Mouse (Mus musculus) midbrain, embryonic 16.5 days (tissue): Measurements from ENCODE around the gene Morn3. TPM values are rescaled to one million over a fixed set of nuclear protein-coding genes. Genes with fewer than 3 reads are reported as not detected.

ENCODE experiments used
- ATAC-seq: fragments of 200-750 bp; cut with Nextera tagmentation; 2 replicates; pipeline ENCODE4 v1.8.0; 2017; ENCODE audit warnings: moderate TSS enrichment
- H3K27ac ChIP-seq: fragments of 300-500 bp; sonication (generic); 2 replicates; pipeline ENCODE4 v1.5.1; 2014; ENCODE audit warnings: mild to moderate bottlenecking, low read length, mixed read lengths
- H3K27me3 ChIP-seq: fragments of 300-500 bp; sonication (generic); 2 replicates; pipeline ENCODE4 v1.6.1; 2014; ENCODE audit warnings: low read depth, low read length, mixed read lengths; ENCODE audit not compliant: control insufficient read depth, insufficient read depth
- H3K36me3 ChIP-seq: fragments of 300-500 bp; sonication (generic); 2 replicates; pipeline ENCODE4 v1.6.1; 2014; ENCODE audit warnings: mild to moderate bottlenecking, low read length, moderate library complexity, mixed read lengths; ENCODE audit not compliant: control insufficient read depth, insufficient read depth
- H3K4me1 ChIP-seq: fragments of 300-500 bp; sonication (generic); 2 replicates; pipeline ENCODE4 v1.6.1; 2014; ENCODE audit warnings: mild to moderate bottlenecking, low read length, mixed read lengths; ENCODE audit not compliant: control insufficient read depth, insufficient read depth
- H3K4me2 ChIP-seq: fragments of 300-500 bp; sonication (generic); 2 replicates; pipeline ENCODE4 v1.6.1; 2014; ENCODE audit warnings: mild to moderate bottlenecking, low read length, mixed read lengths
- H3K4me3 ChIP-seq: fragments of 300-500 bp; sonication (generic); 2 replicates; pipeline ENCODE4 v1.5.1; 2014; ENCODE audit warnings: low read depth, mild to moderate bottlenecking, low read length, moderate library complexity, mixed read lengths
- H3K9ac ChIP-seq: fragments of 300-500 bp; sonication (generic); 2 replicates; pipeline ENCODE4 v1.6.1; 2014; ENCODE audit warnings: low read depth, low read length, mixed read lengths
- H3K9me3 ChIP-seq: fragments of 300-500 bp; sonication (generic); replicated peaks from 2 replicates; pipeline ENCODE4 v1.6.1; 2014; ENCODE audit warnings: mild to moderate bottlenecking, low read length, mixed read lengths; ENCODE audit not compliant: control insufficient read depth, poor library complexity, severe bottlenecking
- WGBS: fragments of 180-500 bp; shearing (Covaris S2); extraction: QIAGEN DNeasy Blood & Tissue Kit; methylation state at CpG from one replicate; pipeline ENCODE4 v1.1.7; 2014; 5-methylcytosine and 5-hydroxymethylcytosine counted together
- polyA plus RNA-seq: library from polyadenylated mRNA; unstranded; fragments of >200 nt; fragmentation: Nextera tagmentation; extraction: Ambion mirVana; gene quantifications from 2 replicates; pipeline ENCODE4 v1.2.1, GENCODE M21; 2015

The Morn3 gene
- polyA plus RNA-seq = 0.62 and 1.7 TPM in 2 replicates

DNA sequence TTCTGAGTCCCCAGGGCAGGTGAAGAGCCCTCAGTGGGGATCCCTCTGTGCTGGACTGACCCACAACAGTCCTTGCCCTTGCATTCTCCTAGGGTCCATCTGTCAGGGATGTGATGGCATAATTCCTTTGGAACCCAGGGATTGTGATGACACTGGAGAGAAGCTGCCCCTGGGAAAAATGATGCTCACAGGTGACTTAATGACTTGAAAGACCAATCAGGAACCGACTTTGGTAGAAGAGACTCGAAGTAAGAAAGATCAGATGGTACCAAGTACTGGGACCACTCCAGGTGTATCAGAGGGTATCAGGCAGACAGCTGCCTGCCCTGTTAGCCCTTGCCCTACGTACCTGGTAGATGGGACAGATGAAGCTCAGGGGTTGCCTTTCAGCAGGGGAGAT is at the start of gene Morn3:
Gene Morn3 (minus strand): TSS at position 101 of the 400 bp plus-strand sequence.
- Histone ChIP-seq H3K9ac (no peak within 1 kb of the TSS), H3K27me3 (no peaks in the 10 kb centered on the region), H3K4me3 (no peak within 1 kb of the TSS), H3K4me2 (no peak within 1 kb of the TSS), H3K27ac (no peak within 1 kb of the TSS), H3K9me3 (no peaks in the 10 kb centered on the region), H3K36me3 (no peaks in the 10 kb centered on the region), H3K4me1 (peaks cover 3% of the 10 kb centered on the region; the same call in 1 of the 2 replicates)
- ATAC-seq = no peak
- whole genome bisulfite sequencing = 85% methylated on average over 3 of the region's 3 CpGs

DNA sequence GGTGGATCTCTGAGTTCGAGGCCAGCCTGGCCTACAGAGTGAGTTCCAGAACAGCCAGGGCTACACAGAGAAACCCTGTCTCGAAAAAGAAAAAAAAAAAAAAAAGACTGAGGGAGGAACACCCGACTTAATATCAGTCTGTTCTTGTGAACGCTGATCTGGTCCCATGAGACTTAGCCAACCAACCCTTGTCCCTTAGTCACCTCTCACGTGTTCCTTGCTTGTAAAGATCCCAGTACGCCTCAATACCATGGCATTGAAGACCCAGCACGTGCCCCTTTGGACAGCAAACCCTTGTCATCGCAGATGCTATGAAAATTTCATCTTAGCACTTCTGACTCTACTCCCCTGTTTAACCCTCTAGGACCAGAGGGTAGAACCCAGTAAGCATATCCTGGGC is 49.5 kb upstream of the Morn3 start:
- no peaks in the 10 kb centered on the region for H3K9me3 ChIP-seq
- no peak overlapping the region for H3K9ac ChIP-seq
- no peak overlapping the region for H3K4me3 ChIP-seq
- H3K36me3 ChIP-seq = peaks cover 10% of the 10 kb centered on the region
- 92% methylated on average over 8 of the region's 8 CpGs for WGBS
- H3K4me1 ChIP-seq = no peaks in the 10 kb centered on the region
- no peak for ATAC-seq
- no peaks in the 10 kb centered on the region for H3K27me3 ChIP-seq
- no peak overlapping the region for H3K27ac ChIP-seq
- no peak overlapping the region for H3K4me2 ChIP-seq

DNA sequence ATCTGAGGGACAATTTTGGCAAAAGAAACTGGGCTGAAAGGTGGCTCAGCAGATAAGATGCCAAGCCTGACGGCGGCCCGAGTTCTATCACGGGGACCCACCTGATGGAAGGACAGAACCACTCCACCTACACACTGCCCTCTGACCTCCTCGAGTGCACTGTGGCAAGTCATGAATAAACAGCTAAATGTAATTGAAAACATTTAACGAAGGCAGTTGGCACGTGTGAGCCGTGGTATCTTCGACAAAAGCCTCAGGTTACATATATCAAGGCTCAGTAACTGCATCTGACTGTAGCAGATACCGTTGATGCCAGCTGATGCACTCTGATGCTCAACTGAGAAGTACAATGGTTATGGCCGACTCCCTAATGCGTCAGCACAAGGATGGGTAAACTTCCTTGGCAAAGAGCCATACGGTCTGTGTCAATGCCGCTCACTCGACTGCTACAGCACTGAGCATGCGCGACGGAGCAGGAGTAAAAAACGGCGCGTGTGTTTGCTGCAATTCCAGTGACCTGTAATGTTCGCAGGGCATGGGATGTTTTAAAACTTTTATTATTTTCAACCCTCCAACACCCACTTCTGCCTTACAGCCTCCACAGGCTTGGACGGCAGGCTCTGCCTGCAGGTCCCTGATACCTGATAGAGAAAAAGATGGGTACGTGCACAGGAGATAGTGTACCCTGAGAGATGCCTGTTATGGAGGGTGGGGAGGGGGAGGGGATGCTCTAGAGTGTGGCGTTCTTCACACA is 47.6 kb upstream of the Morn3 start:
- no peaks in the 10 kb centered on the region for H3K4me1 ChIP-seq
- no peak overlapping the region for H3K9ac ChIP-seq
- no peak overlapping the region for H3K27ac ChIP-seq
- H3K9me3 ChIP-seq = no peaks in the 10 kb centered on the region
- no peaks in the 10 kb centered on the region for H3K27me3 ChIP-seq
- H3K4me3 ChIP-seq = no peak overlapping the region
- H3K36me3 ChIP-seq = peaks cover 2% of the 10 kb centered on the region
- H3K4me2 ChIP-seq = no peak overlapping the region
- ATAC-seq = no peak
- WGBS = 88% methylated on average over 25 of the region's 25 CpGs

DNA sequence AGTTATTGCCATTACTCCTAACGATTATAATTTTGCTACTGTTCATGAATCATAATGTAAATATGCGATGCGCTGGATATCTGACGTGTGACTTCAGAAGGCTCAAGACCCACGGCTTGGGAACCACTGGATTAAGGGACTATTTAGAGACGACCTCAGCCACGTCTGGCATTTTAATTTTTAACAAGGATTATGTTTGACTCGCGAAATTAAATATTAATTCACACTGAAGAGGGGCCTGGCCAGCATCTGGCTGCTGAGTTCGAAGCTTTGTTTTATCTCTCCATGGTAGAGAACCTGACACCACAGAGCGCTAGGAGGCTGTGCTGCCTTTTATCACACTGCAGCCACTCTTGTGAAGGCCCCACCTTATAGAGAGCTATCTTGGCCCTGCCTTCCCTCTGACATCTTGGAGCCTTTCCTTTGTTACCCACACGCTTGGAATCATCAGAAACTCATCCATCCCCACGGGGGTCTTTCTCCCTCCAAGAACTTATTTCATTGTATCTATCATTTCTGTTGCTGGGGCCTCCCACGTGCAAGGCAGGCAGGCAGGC is 46.3 kb upstream of the Morn3 start:
- no peak for ATAC-seq
- no peaks in the 10 kb centered on the region for H3K4me1 ChIP-seq
- WGBS = 70% methylated on average over 14 of the region's 14 CpGs
- H3K4me2 ChIP-seq = no peak overlapping the region
- H3K4me3 ChIP-seq = no peak overlapping the region
- no peak overlapping the region for H3K9ac ChIP-seq
- no peaks in the 10 kb centered on the region for H3K36me3 ChIP-seq
- no peak overlapping the region for H3K27ac ChIP-seq
- H3K9me3 ChIP-seq = no peaks in the 10 kb centered on the region
- H3K27me3 ChIP-seq = no peaks in the 10 kb centered on the region

DNA sequence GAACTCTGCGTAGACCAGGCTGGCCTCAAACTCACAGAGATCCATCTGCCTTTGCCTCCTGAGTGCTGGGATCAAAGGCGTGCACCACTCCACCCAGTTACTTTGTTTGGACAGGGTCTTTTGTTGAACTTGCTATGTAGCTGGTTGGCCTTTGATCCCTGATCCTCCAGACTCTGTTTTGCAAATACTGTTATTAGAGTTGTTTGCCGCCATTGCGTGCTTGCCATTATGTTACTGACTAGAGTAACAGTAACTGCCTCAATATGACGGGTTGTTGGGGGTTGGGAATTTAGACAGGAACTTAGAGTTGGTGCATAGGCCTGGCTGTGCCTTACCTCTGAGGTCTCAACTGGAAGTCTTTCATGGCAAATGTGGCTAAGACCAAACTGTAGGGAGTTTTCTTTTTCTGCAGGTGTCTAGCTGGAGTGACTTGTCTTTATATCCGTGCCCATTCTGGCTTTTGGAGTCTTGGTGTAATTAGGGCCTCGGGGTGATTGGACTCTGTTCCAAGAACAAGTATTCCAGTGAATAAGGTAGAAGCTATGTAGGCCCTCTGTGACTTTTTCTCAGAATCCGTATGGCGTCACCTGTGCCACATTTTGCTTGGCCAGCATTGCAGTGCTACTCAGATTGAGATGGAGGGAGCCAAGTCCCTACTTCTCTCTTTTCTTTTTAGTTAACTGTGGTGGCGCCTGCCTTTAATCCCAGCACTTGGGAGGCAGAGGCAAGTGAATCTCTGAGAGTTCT is 43.9 kb upstream of the Morn3 start:
- H3K4me3 ChIP-seq = no peak overlapping the region

DNA sequence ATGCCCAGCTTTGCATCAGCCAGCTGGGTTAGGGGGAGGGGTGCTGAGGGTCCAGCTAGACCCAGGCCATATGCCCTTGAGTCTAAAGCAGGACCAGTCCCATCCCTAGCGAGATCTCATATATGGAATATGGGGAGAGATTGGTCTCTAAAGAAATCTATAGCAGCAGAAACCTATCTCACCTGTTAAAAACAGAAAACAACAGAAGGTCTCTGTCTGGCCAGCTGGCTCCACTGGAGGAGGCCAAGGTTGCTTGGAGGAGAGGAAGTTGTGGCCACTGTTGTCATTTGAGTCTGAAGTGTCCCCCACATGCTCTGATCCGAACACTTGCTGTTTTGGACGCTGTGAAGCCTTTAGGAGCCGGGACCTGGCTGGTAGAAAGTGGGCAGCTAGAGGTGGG is 42.0 kb upstream of the Morn3 start:
- no peak overlapping the region for H3K4me3 ChIP-seq
- no peaks in the 10 kb centered on the region for H3K27me3 ChIP-seq
- no peak overlapping the region for H3K27ac ChIP-seq
- no peaks in the 10 kb centered on the region for H3K9me3 ChIP-seq
- no peak for ATAC-seq
- no peak overlapping the region for H3K4me2 ChIP-seq
- H3K9ac ChIP-seq = no peak overlapping the region
- H3K4me1 ChIP-seq = no peaks in the 10 kb centered on the region
- no peaks in the 10 kb centered on the region for H3K36me3 ChIP-seq
- WGBS = 95% methylated on average over 4 of the region's 4 CpGs

More for the DNA sequence above, 43.9 kb upstream of the Morn3 start:
- Histone ChIP-seq H3K4me1 (no peaks in the 10 kb centered on the region), H3K9ac (no peak overlapping the region), H3K9me3 (no peaks in the 10 kb centered on the region), H3K36me3 (no peaks in the 10 kb centered on the region), H3K4me2 (no peak overlapping the region), H3K27ac (no peak overlapping the region), H3K27me3 (no peaks in the 10 kb centered on the region)
- no peak for ATAC-seq
- WGBS = 88% methylated on average over 10 of the region's 10 CpGs

DNA sequence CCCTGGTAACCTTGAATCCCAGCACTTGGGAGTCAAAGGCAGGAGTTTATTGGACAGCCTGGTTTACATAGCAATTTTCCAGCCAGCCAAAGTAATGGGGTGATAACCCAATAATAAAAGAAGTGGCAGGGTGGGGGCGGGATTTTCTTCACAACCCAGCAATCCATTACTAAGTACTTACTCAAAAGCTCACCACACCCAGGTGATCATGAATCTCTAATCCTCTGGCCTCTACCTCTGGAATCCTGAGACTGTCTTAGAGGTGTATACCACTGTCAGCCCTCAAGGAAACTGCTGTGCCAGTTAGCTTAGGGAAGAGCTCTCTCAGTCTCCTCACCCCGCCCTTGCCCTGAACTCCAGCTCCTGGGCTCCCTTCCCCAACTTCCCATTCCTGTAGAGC is 39.7 kb upstream of the Morn3 start:
- ATAC-seq = no peak
- 88% methylated on average over 2 of the region's 2 CpGs for WGBS

DNA sequence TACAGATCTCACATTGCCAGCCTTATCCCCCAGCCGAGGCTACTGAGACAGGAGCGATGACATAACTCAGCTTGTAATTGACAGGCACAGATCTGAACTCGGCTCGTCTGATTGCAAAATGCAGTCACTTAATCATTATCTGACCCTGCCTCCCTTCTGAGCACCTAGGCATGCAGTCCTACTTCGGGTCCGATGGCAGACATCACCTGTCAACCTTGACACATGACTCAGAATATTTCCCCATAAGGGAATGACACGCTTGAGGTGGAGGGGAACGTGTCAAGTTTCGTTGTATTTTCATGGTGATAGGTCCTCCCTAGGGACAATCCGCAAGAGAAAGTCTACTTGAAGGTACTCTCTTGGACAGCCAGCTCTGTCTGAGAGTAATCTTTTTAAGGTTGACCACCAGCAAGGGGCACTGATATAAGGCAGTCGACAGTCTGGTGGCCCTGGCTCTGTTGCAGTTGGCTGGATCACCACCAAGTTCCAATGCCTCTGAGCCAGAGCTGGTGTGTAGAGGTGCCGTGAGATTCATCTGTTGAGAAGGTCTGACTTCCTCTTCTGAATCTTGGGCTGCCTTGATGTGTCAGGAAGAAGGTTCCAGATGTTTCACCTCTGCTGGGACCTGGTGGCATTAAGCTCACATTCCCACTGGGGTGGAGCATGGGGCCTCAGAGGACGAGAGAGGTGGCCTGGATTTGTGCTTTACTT is 36.7 kb upstream of the Morn3 start:
- Histone ChIP-seq H3K4me3 (no peak overlapping the region), H3K4me2 (no peak overlapping the region), H3K36me3 (no peaks in the 10 kb centered on the region), H3K27me3 (no peaks in the 10 kb centered on the region), H3K27ac (no peak overlapping the region), H3K9me3 (no peaks in the 10 kb centered on the region), H3K9ac (no peak overlapping the region), H3K4me1 (no peaks in the 10 kb centered on the region)
- ATAC-seq = no peak
- WGBS = 76% methylated on average over 13 of the region's 13 CpGs

More for the DNA sequence above, 39.7 kb upstream of the Morn3 start:
- Histone ChIP-seq H3K27ac (no peak overlapping the region), H3K27me3 (no peaks in the 10 kb centered on the region), H3K4me2 (no peak overlapping the region), H3K4me1 (no peaks in the 10 kb centered on the region), H3K9ac (no peak overlapping the region), H3K4me3 (no peak overlapping the region), H3K9me3 (no peaks in the 10 kb centered on the region), H3K36me3 (no peaks in the 10 kb centered on the region)
